Mouse (Mus musculus) testis, adult 2 months (tissue): ENCODE measurements around the gene Fndc11.

ENCODE experiments used
- CTCF ChIP-seq: fragments of 200-500 bp; IDR thresholded peaks from 2 replicates; pipeline ENCODE4 v1.5.1; 2012; ENCODE audit warnings: low read depth, mild to moderate bottlenecking, inconsistent platforms, low read length, moderate library complexity; ENCODE audit not compliant: control insufficient read depth, insufficient read depth, insufficient replicate concordance
- POLR2A ChIP-seq: fragments of 200-500 bp; IDR thresholded peaks from 2 replicates; pipeline ENCODE4 v1.6.1; 2012; ENCODE audit warnings: low read depth, mild to moderate bottlenecking, inconsistent platforms, low read length, moderate library complexity; ENCODE audit not compliant: control insufficient read depth

- TF ChIP-seq POLR2A: no peak
- no peak for TF ChIP-seq CTCF
These were observed 22.5 kb downstream of the Fndc11 start for GRCm38 (mm10) chr2:181242314-181242665.
